Mouse (Mus musculus) liver, adult 2 months (tissue): ENCODE data around the gene Tbata. TPM values are rescaled to one million over a fixed set of nuclear protein-coding genes. Genes with fewer than 3 reads are reported as not detected.
A peak's percentile ranks its signal among the peaks of the same experiment; 100 is the strongest.

Experiments used
- DNase-seq: peaks from one replicate; pipeline ENCODE4 v3.0.0-alpha.2; 2011; ENCODE audit warnings: low read depth, low spot score; ENCODE audit errors: extremely low read depth
- H3K27ac ChIP-seq: fragments of 200-500 bp; replicated peaks from 2 replicates; pipeline ENCODE4 v1.5.1; 2012; ENCODE audit warnings: low read depth, mild to moderate bottlenecking, control low read depth, inconsistent platforms, low read length; ENCODE audit not compliant: insufficient read depth
- H3K27me3 ChIP-seq: fragments of 200-500 bp; 2 replicates; pipeline ENCODE4 v1.6.1; 2012; ENCODE audit warnings: mild to moderate bottlenecking, moderate library complexity, low read length, inconsistent platforms; ENCODE audit not compliant: control insufficient read depth, insufficient read depth
- H3K36me3 ChIP-seq: fragments of 200-500 bp; 2 replicates; pipeline ENCODE4 v1.6.1; 2012; ENCODE audit warnings: low read length, inconsistent platforms; ENCODE audit not compliant: control insufficient read depth, insufficient read depth
- H3K4me1 ChIP-seq: fragments of 200-500 bp; 2 replicates; pipeline ENCODE4 v1.6.1; 2011; ENCODE audit warnings: low read length; ENCODE audit not compliant: control insufficient read depth, insufficient read depth
- H3K4me3 ChIP-seq: fragments of 200-500 bp; 2 replicates; pipeline ENCODE4 v1.5.1; 2011; ENCODE audit warnings: low read depth, mild to moderate bottlenecking, control low read depth, low read length, moderate library complexity; ENCODE audit not compliant: insufficient read depth
- H3K79me2 ChIP-seq: fragments of 200-500 bp; 2 replicates; pipeline ENCODE4 v1.6.1; 2012; ENCODE audit warnings: inconsistent platforms, mild to moderate bottlenecking, low read length, moderate library complexity; ENCODE audit not compliant: control insufficient read depth, insufficient read depth
- H3K9ac ChIP-seq: fragments of 200-500 bp; 2 replicates; pipeline ENCODE4 v1.6.1; 2012; ENCODE audit warnings: low read depth, mild to moderate bottlenecking, control low read depth, inconsistent platforms, low read length
- CTCF ChIP-seq: fragments of 200-500 bp; IDR thresholded peaks from 2 replicates; pipeline ENCODE4 v1.5.1; 2011; ENCODE audit warnings: low read depth, low read length, control low read depth
- POLR2A ChIP-seq: fragments of 200-500 bp; IDR thresholded peaks from 2 replicates; pipeline ENCODE4 v1.6.1; 2011; ENCODE audit warnings: low read length, control low read depth; ENCODE audit not compliant: insufficient read depth; ENCODE audit errors: extremely low read depth
- WGBS: fragments of 180-500 bp; shearing (Covaris S2); methylation state at CpG from one replicate; pipeline ENCODE4 v1.1.7; 2018; 5-methylcytosine and 5-hydroxymethylcytosine counted together
- polyA plus RNA-seq: library from polyadenylated mRNA; depleted of rRNA; stranded (reverse); fragments of >200 nt; gene quantifications from 2 replicates; pipeline ENCODE4 v1.2.3, GENCODE M21; 2012
- total RNA-seq: library from RNA; depleted of rRNA; stranded (reverse); fragments of >200 nt; gene quantifications from 2 replicates; pipeline ENCODE4 v1.2.3, GENCODE M21; 2014

Tbata gene
- total and polyA plus RNA-seq, 2 experiments = not detected

DNA sequence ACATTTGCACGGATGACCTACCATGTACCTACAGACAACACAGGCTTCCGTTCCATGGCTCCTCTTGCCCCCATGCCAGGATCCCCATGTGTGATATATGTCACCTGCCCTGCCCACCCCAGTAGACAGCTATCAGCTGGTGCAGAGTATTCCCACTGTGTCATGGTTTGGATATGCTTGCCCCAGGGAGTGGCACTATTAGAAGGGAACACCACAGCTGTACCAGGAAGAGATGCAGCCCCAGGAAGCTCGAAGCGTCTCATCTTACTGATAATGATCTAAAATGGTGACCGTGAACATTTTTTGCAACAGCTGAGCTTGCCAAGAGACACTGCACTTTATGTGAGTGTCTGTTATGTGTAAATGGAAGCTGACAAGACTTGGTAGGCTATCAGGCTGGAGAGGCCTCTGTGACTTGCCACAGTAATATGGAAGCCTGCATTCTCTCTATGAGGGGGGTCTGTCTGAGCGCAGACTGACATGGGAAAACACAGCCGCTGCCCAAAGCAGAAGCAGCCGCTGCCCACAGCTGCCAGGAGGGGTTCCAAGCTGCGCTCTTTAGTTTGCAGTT is 36.4 kb downstream of the Tbata start:
- DNase-seq = no peak
- Histone ChIP-seq H3K79me2 (no peaks in the 10 kb centered on the region), H3K36me3 (no peaks in the 10 kb centered on the region), H3K9ac (no peak overlapping the region), H3K27ac (no peak overlapping the region), H3K4me1 (no peaks in the 10 kb centered on the region), H3K4me3 (no peak overlapping the region), H3K27me3 (no peaks in the 10 kb centered on the region)
- no peak for TF ChIP-seq POLR2A
- TF ChIP-seq CTCF = no peak
- WGBS = 92% methylated on average over 9 of the region's 9 CpGs

GRCm38 (mm10) chr10:61211105-61211504 is 39.4 kb downstream of the Tbata start:
- TF ChIP-seq POLR2A = no peak
- TF ChIP-seq CTCF = no peak
- WGBS = 95% methylated on average over 4 of the region's 4 CpGs
- H3K36me3 ChIP-seq = no peaks in the 10 kb centered on the region
- no peak overlapping the region for H3K27ac ChIP-seq
- no peaks in the 10 kb centered on the region for H3K4me1 ChIP-seq
- H3K27me3 ChIP-seq = no peaks in the 10 kb centered on the region
- H3K9ac ChIP-seq = no peak overlapping the region
- no peak overlapping the region for H3K4me3 ChIP-seq
- H3K79me2 ChIP-seq = no peaks in the 10 kb centered on the region
- no peak for DNase-seq

DNA sequence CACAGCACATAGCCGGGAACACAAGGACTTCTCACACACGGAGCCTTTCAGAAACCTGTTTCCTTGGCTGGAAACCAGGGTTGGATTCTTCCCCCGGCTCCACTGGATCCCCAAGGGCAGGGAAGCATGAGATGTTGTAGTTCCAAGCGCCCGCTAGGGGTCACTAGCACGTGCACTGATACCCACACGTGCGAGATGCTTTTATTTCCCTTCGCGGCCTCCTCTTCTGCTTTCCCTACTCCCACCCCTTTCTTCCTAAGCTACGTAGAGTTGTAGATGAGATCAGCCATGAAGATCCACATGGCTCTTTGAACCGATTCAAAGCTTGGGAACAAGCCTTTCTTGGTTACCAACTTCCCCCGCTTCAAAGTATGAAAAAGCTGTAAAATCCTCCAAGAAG is 40.0 kb downstream of the Tbata start:
- WGBS = 19% methylated on average over 13 of the region's 13 CpGs
- no peaks in the 10 kb centered on the region for H3K4me1 ChIP-seq
- no peaks in the 10 kb centered on the region for H3K27me3 ChIP-seq
- no peaks in the 10 kb centered on the region for H3K79me2 ChIP-seq
- H3K9ac ChIP-seq = no peak overlapping the region
- TF ChIP-seq POLR2A (no peak), CTCF (peak; percentile 82)
- no peak overlapping the region for H3K4me3 ChIP-seq
- DNase-seq = peak; percentile 21
- H3K27ac ChIP-seq = no peak overlapping the region
- H3K36me3 ChIP-seq = no peaks in the 10 kb centered on the region

GRCm38 (mm10) chr10:61212817-61213216 is 41.1 kb downstream of the Tbata start:
- whole genome bisulfite sequencing = 33% methylated on average over 10 of the region's 11 CpGs
- no peak for DNase-seq
- H3K79me2 ChIP-seq = no peaks in the 10 kb centered on the region
- H3K4me1 ChIP-seq = no peaks in the 10 kb centered on the region
- TF ChIP-seq CTCF (no peak), POLR2A (no peak)
- H3K9ac ChIP-seq = no peak overlapping the region
- no peaks in the 10 kb centered on the region for H3K27me3 ChIP-seq
- no peaks in the 10 kb centered on the region for H3K36me3 ChIP-seq
- H3K27ac ChIP-seq = no peak overlapping the region
- no peak overlapping the region for H3K4me3 ChIP-seq

GRCm38 (mm10) chr10:61215658-61216057 is 43.9 kb downstream of the Tbata start:
- WGBS = 98% methylated on average over 6 of the region's 6 CpGs

DNA sequence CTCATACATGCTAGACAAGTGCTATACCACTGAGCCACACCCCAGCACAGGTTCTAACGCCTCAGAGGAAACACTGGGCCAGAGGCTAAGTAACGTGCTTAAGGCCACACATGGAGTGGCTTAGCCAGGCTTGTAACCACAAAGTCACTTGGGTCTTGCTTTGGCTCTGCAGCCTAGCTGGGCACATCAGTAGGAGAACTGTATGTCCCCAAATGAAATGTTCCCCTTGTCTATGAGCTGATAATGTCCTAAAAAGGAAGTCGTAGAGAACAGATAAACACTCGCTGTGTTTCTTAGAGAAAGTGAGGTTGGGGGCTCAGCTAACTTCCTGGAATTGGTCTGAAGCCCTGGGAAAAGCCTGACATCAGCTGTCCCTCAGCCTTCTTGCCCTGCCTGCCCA is 44.4 kb downstream of the Tbata start:
- TF ChIP-seq CTCF = no peak
- no peak for TF ChIP-seq POLR2A
- DNase-seq = peak; percentile 19
- Histone ChIP-seq H3K79me2 (no peaks in the 10 kb centered on the region), H3K27me3 (no peaks in the 10 kb centered on the region), H3K36me3 (no peaks in the 10 kb centered on the region), H3K4me1 (no peaks in the 10 kb centered on the region), H3K9ac (no peak overlapping the region), H3K27ac (no peak overlapping the region), H3K4me3 (no peak overlapping the region)
- WGBS = 79% methylated on average over 4 of the region's 4 CpGs

More at GRCm38 (mm10) chr10:61215658-61216057, 43.9 kb downstream of the Tbata start:
- Histone ChIP-seq H3K27ac (no peak overlapping the region), H3K36me3 (no peaks in the 10 kb centered on the region), H3K79me2 (no peaks in the 10 kb centered on the region), H3K4me1 (no peaks in the 10 kb centered on the region), H3K9ac (no peak overlapping the region), H3K27me3 (no peaks in the 10 kb centered on the region), H3K4me3 (no peak overlapping the region)
- TF ChIP-seq CTCF (peak; percentile 25; the same call in 1 of the 2 replicates), POLR2A (no peak)
- DNase-seq = no peak
